ENCODE assay signal across 27 mouse cellular contexts in the genomic region with DNA sequence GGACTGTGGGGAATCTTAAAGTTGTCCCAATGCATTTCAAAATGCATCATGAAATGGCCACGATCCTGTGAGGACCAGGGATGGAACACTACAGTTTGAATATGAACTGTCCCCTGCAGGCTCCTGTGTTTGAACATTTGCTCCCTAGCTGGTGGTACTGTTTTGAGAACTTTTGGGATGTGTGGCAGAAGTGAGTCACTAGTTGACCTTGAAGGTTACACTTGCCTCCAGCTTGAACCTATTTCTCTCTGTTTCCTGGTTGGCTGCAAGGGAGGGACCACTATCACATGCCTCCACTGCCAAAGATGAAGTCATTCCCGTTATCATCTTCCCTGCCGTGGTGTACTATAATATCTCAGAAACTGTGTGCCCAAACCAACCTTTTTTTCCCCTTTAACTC. TPM values are rescaled to one million over a fixed set of nuclear protein-coding genes. Genes with fewer than 3 reads are reported as not detected.
"Had no signal": no experiment of that assay in that cellular context is flagged by ENCODE, and none has a peak within 500 bp of the region (broad histone marks: within the 10 kb centered on the region; RNA-seq: fewer than 3 reads in every experiment).

No protein-coding gene starts in this region.

- H3K9ac ChIP-seq: limb, embryonic 13.5 days; liver, embryonic 12.5 days; liver, embryonic 15.5 days; lung, embryonic 15.5 days; stomach, embryonic 15.5 days had no signal

- H3K27me3 ChIP-seq: limb, embryonic 13.5 days; liver, embryonic 12.5 days; liver, embryonic 15.5 days; lung, embryonic 15.5 days; stomach, embryonic 15.5 days had no signal

- H3K9me3 ChIP-seq: limb, embryonic 10.5 days; limb, embryonic 13.5 days; liver, embryonic 12.5 days; liver, embryonic 15.5 days; lung, embryonic 15.5 days; stomach, embryonic 15.5 days had no signal

- DNase-seq: kidney, adult 9 months; kidney, postnatal 14 days; kidney, postnatal 4 days; liver; lung, adult 18-20 months; lung, postnatal 10 days; lung, postnatal 4 days; midbrain, embryonic 14.5 days; retina, postnatal 1 day; right cerebral cortex, postnatal 25 days; spleen, adult 18-20 months; thymus, postnatal 25 days had no signal

- H3K36me3 ChIP-seq: limb, embryonic 10.5 days; limb, embryonic 13.5 days; liver, embryonic 12.5 days; liver, embryonic 15.5 days; lung, embryonic 15.5 days; stomach, embryonic 15.5 days had no signal

- H3K4me3 ChIP-seq: limb, embryonic 10.5 days; limb, embryonic 13.5 days; liver, embryonic 12.5 days; liver, embryonic 15.5 days; lung, embryonic 15.5 days; stomach, embryonic 15.5 days had no signal

- ATAC-seq: liver, embryonic 12.5 days had no signal

- H3K4me2 ChIP-seq: limb, embryonic 13.5 days; liver, embryonic 12.5 days; liver, embryonic 15.5 days; lung, embryonic 15.5 days; midbrain, embryonic 11.5 days; stomach, embryonic 15.5 days had no signal

- H3K27ac ChIP-seq: limb, embryonic 10.5 days; limb, embryonic 13.5 days; liver, embryonic 12.5 days; liver, embryonic 15.5 days; lung, embryonic 15.5 days; stomach, embryonic 15.5 days had no signal

- H3K4me1 ChIP-seq: liver, embryonic 12.5 days; liver, embryonic 15.5 days; lung, embryonic 15.5 days; stomach, embryonic 15.5 days had no signal

RNA-seq across cellular contexts. Expression of gene Dusp27, which starts 12.7 kb away (rescaled TPM):
- total RNA-seq: megakaryocyte progenitor cell, adult 5-6 weeks; megakaryocyte-erythroid progenitor cell, adult 5-6 weeks had no signal

RNA-seq across cellular contexts. Expression of gene Gpa33, which starts 15.1 kb away (rescaled TPM):
- total RNA-seq: layer of hippocampus, adult 18-20 months; layer of hippocampus, postnatal 14 days; left cerebral cortex, adult 8-10 months; left cerebral cortex, postnatal 25 days; megakaryocyte progenitor cell, adult 5-6 weeks; megakaryocyte-erythroid progenitor cell, adult 5-6 weeks; midbrain, postnatal 0 days had no signal
- polyA plus RNA-seq: liver, embryonic 12.5 days; lung, embryonic 15.5 days; midbrain, embryonic 14.5 days; neural tube, embryonic 14.5 days had no signal
